Mouse (Mus musculus) lung, embryonic 15.5 days (tissue): ENCODE measurements around the gene Ftcd. TPM values are rescaled to one million over a fixed set of nuclear protein-coding genes. Genes with fewer than 3 reads are reported as not detected.

Experiments used
- ATAC-seq: fragments of 200-750 bp; cut with Nextera tagmentation; 2 replicates; pipeline ENCODE4 v1.8.0; 2017; ENCODE audit warnings: moderate number of reproducible peaks, borderline replicate concordance; ENCODE audit not compliant: low FRiP score, low TSS enrichment; ENCODE audit errors: extremely low read depth
- H3K27ac ChIP-seq: fragments of 300-500 bp; sonication (generic); 2 replicates; pipeline ENCODE4 v1.5.1; 2015; ENCODE audit warnings: moderate library complexity, mild to moderate bottlenecking, inconsistent platforms
- H3K27me3 ChIP-seq: fragments of 300-500 bp; sonication (generic); 2 replicates; pipeline ENCODE4 v1.6.1; 2015; ENCODE audit warnings: inconsistent platforms
- H3K36me3 ChIP-seq: fragments of 300-500 bp; sonication (generic); 2 replicates; pipeline ENCODE4 v1.6.1; 2015; ENCODE audit warnings: inconsistent platforms
- H3K4me1 ChIP-seq: fragments of 300-500 bp; sonication (generic); 2 replicates; pipeline ENCODE4 v1.6.1; 2015; ENCODE audit warnings: inconsistent platforms
- H3K4me2 ChIP-seq: fragments of 300-500 bp; sonication (generic); 2 replicates; pipeline ENCODE4 v1.6.1; 2015; ENCODE audit warnings: inconsistent platforms, mild to moderate bottlenecking, moderate library complexity
- H3K4me3 ChIP-seq: fragments of 300-500 bp; sonication (generic); 2 replicates; pipeline ENCODE4 v1.5.1; 2015; ENCODE audit warnings: mild to moderate bottlenecking, inconsistent platforms
- H3K9ac ChIP-seq: fragments of 300-500 bp; sonication (generic); 2 replicates; pipeline ENCODE4 v1.6.1; 2015; ENCODE audit warnings: inconsistent platforms
- H3K9me3 ChIP-seq: fragments of 300-500 bp; sonication (generic); 2 replicates; pipeline ENCODE4 v1.6.1; 2016; ENCODE audit warnings: inconsistent platforms
- WGBS: fragments of 180-500 bp; shearing (Covaris S2); methylation state at CpG from one replicate; pipeline ENCODE4 v1.1.7; 2015; 5-methylcytosine and 5-hydroxymethylcytosine counted together
- polyA plus RNA-seq: library from polyadenylated mRNA; unstranded; fragments of >200 nt; fragmentation: Nextera tagmentation; extraction: Ambion mirVana; gene quantifications from 2 replicates; pipeline ENCODE4 v1.2.1, GENCODE M21; 2015

Gene Ftcd
- polyA plus RNA-seq, 1 experiment from 2014 or later, result not detected

GRCm38 (mm10) chr10:76554061-76554460 is 21.4 kb upstream of the Ftcd start:
- H3K36me3 ChIP-seq, result peaks cover 39% of the 10 kb centered on the region
- no peak overlapping the region for H3K27ac ChIP-seq
- WGBS, result 86% methylated on average over 5 of the region's 5 CpGs
- ATAC-seq, result no peak
- H3K4me1 ChIP-seq, result no peaks in the 10 kb centered on the region
- H3K9ac ChIP-seq, result no peak overlapping the region
- no peaks in the 10 kb centered on the region for H3K27me3 ChIP-seq
- no peak overlapping the region for H3K4me3 ChIP-seq
- no peaks in the 10 kb centered on the region for H3K9me3 ChIP-seq
- H3K4me2 ChIP-seq, result no peak overlapping the region

- H3K36me3 ChIP-seq, result no peaks in the 10 kb centered on the region
- no peak within 1 kb of the TSS for H3K4me2 ChIP-seq
- no peak within 1 kb of the TSS for H3K4me3 ChIP-seq
- no peaks in the 10 kb centered on the region for H3K27me3 ChIP-seq
- ATAC-seq, result no peak
- H3K4me1 ChIP-seq, result no peaks in the 10 kb centered on the region
- H3K9ac ChIP-seq, result no peak within 1 kb of the TSS
- no peaks in the 10 kb centered on the region for H3K9me3 ChIP-seq
- no peak within 1 kb of the TSS for H3K27ac ChIP-seq
- WGBS, result 86% methylated on average over 10 of the region's 10 CpGs
Measured at GRCm38 (mm10) chr10:76561972-76562371, 13.5 kb upstream of the Ftcd start, which contains the start of gene Spatc1l. Gene Spatc1l, plus strand, starts transcription at chr10:76562272.

- ATAC-seq, result no peak
- 83% methylated on average over 22 of the region's 22 CpGs for WGBS
- Histone ChIP-seq H3K9me3 (no peaks in the 10 kb centered on the region), H3K4me2 (no peak overlapping the region), H3K27ac (no peak overlapping the region), H3K4me1 (no peaks in the 10 kb centered on the region), H3K4me3 (no peak overlapping the region), H3K36me3 (no peaks in the 10 kb centered on the region), H3K27me3 (no peaks in the 10 kb centered on the region), H3K9ac (no peak overlapping the region)
Measured at GRCm38 (mm10) chr10:76569996-76570685, 5.3 kb upstream of the Ftcd start.

GRCm38 (mm10) chr10:76571070-76571469 is 4.4 kb upstream of the Ftcd start:
- no peak overlapping the region for H3K4me3 ChIP-seq
- no peaks in the 10 kb centered on the region for H3K27me3 ChIP-seq
- 56% methylated on average over 2 of the region's 2 CpGs for WGBS
- no peaks in the 10 kb centered on the region for H3K9me3 ChIP-seq
- no peak overlapping the region for H3K9ac ChIP-seq
- ATAC-seq, result no peak
- no peaks in the 10 kb centered on the region for H3K4me1 ChIP-seq
- H3K27ac ChIP-seq, result no peak overlapping the region
- H3K4me2 ChIP-seq, result no peak overlapping the region
- H3K36me3 ChIP-seq, result no peaks in the 10 kb centered on the region

- Histone ChIP-seq H3K4me2 (no peak overlapping the region), H3K27ac (no peak overlapping the region), H3K4me3 (no peak overlapping the region), H3K27me3 (no peaks in the 10 kb centered on the region), H3K9ac (no peak overlapping the region), H3K9me3 (no peaks in the 10 kb centered on the region), H3K36me3 (no peaks in the 10 kb centered on the region), H3K4me1 (no peaks in the 10 kb centered on the region)
- ATAC-seq, result no peak
- WGBS, result 79% methylated on average over 3 of the region's 3 CpGs
Measured at GRCm38 (mm10) chr10:76572151-76572550, 3.3 kb upstream of the Ftcd start.

- no peaks in the 10 kb centered on the region for H3K27me3 ChIP-seq
- no peaks in the 10 kb centered on the region for H3K4me1 ChIP-seq
- WGBS, result 57% methylated on average over 7 of the region's 7 CpGs
- H3K27ac ChIP-seq, result no peak overlapping the region
- H3K4me2 ChIP-seq, result no peak overlapping the region
- no peak overlapping the region for H3K9ac ChIP-seq
- no peak for ATAC-seq
- H3K36me3 ChIP-seq, result no peaks in the 10 kb centered on the region
- no peaks in the 10 kb centered on the region for H3K9me3 ChIP-seq
- no peak overlapping the region for H3K4me3 ChIP-seq
Measured at GRCm38 (mm10) chr10:76576920-76577319, 1.5 kb downstream of the Ftcd start.

- WGBS, result 16% methylated on average over 10 of the region's 10 CpGs
Measured at GRCm38 (mm10) chr10:76584138-76584537, 8.7 kb downstream of the Ftcd start.

GRCm38 (mm10) chr10:76586190-76586589 is 10.7 kb downstream of the Ftcd start:
- H3K4me3 ChIP-seq, result no peak overlapping the region
- no peaks in the 10 kb centered on the region for H3K4me1 ChIP-seq
- H3K9ac ChIP-seq, result no peak overlapping the region
- ATAC-seq, result no peak
- 4% methylated on average over 1 of the region's 1 CpGs for WGBS
- no peak overlapping the region for H3K27ac ChIP-seq
- H3K27me3 ChIP-seq, result no peaks in the 10 kb centered on the region; the same call in 1 of the 2 replicates
- H3K4me2 ChIP-seq, result no peak overlapping the region
- H3K36me3 ChIP-seq, result no peaks in the 10 kb centered on the region
- no peaks in the 10 kb centered on the region for H3K9me3 ChIP-seq

More at GRCm38 (mm10) chr10:76584138-76584537, 8.7 kb downstream of the Ftcd start:
- H3K4me2 ChIP-seq, result peak overlapping the region; percentile 15
- H3K9me3 ChIP-seq, result no peaks in the 10 kb centered on the region
- no peaks in the 10 kb centered on the region; the same call in 1 of the 2 replicates for H3K27me3 ChIP-seq
- H3K4me3 ChIP-seq, result no peak overlapping the region
- ATAC-seq, result peak; percentile 32; the same call in 1 of the 2 replicates
- no peak overlapping the region for H3K27ac ChIP-seq
- H3K4me1 ChIP-seq, result no peaks in the 10 kb centered on the region
- H3K36me3 ChIP-seq, result no peaks in the 10 kb centered on the region
- H3K9ac ChIP-seq, result no peak overlapping the region

GRCm38 (mm10) chr10:76590197-76590596 is 14.7 kb downstream of the Ftcd start:
- H3K9ac ChIP-seq, result no peak overlapping the region
- no peaks in the 10 kb centered on the region for H3K4me1 ChIP-seq
- H3K27me3 ChIP-seq, result no peaks in the 10 kb centered on the region
- H3K27ac ChIP-seq, result no peak overlapping the region
- no peak for ATAC-seq
- no peak overlapping the region for H3K4me2 ChIP-seq
- no peak overlapping the region for H3K4me3 ChIP-seq
- WGBS, result 69% methylated on average over 11 of the region's 11 CpGs
- H3K9me3 ChIP-seq, result no peaks in the 10 kb centered on the region
- H3K36me3 ChIP-seq, result no peaks in the 10 kb centered on the region

GRCm38 (mm10) chr10:76596338-76596737 is 20.9 kb downstream of the Ftcd start:
- no peaks in the 10 kb centered on the region for H3K27me3 ChIP-seq
- no peak overlapping the region for H3K4me2 ChIP-seq
- H3K36me3 ChIP-seq, result peaks cover 13% of the 10 kb centered on the region
- no peak overlapping the region for H3K9ac ChIP-seq
- H3K4me3 ChIP-seq, result no peak overlapping the region
- ATAC-seq, result peak; percentile 15; the same call in 1 of the 2 replicates
- H3K9me3 ChIP-seq, result no peaks in the 10 kb centered on the region
- no peak overlapping the region for H3K27ac ChIP-seq
- 90% methylated on average over 31 of the region's 31 CpGs for WGBS
- H3K4me1 ChIP-seq, result no peaks in the 10 kb centered on the region

GRCm38 (mm10) chr10:76602690-76603089 is 27.2 kb downstream of the Ftcd start:
- 65% methylated on average over 3 of the region's 3 CpGs for WGBS
- no peaks in the 10 kb centered on the region for H3K9me3 ChIP-seq
- no peak overlapping the region for H3K4me3 ChIP-seq
- H3K4me1 ChIP-seq, result no peaks in the 10 kb centered on the region
- no peak for ATAC-seq
- no peak overlapping the region for H3K4me2 ChIP-seq
- H3K27ac ChIP-seq, result no peak overlapping the region
- no peak overlapping the region for H3K9ac ChIP-seq
- peaks cover 66% of the 10 kb centered on the region for H3K36me3 ChIP-seq
- H3K27me3 ChIP-seq, result no peaks in the 10 kb centered on the region

- H3K4me1 ChIP-seq, result no peaks in the 10 kb centered on the region
- peaks cover 65% of the 10 kb centered on the region for H3K36me3 ChIP-seq
- WGBS, result 81% methylated on average over 7 of the region's 7 CpGs
- no peaks in the 10 kb centered on the region for H3K9me3 ChIP-seq
- no peak overlapping the region for H3K4me3 ChIP-seq
- no peak overlapping the region for H3K27ac ChIP-seq
- no peaks in the 10 kb centered on the region for H3K27me3 ChIP-seq
- no peak overlapping the region for H3K4me2 ChIP-seq
- H3K9ac ChIP-seq, result no peak overlapping the region
- no peak for ATAC-seq
Measured at GRCm38 (mm10) chr10:76612473-76612872, 37.0 kb downstream of the Ftcd start.
